Mouse (Mus musculus) thymus, adult 2 months (tissue): ENCODE measurements around the gene Cenpv.

Experiments used
- CTCF ChIP-seq: fragments of 200-500 bp; IDR thresholded peaks from 2 replicates; pipeline ENCODE4 v1.5.1; 2012; ENCODE audit warnings: mild to moderate bottlenecking, control low read depth, low read length, moderate library complexity, borderline replicate concordance; ENCODE audit not compliant: control insufficient read depth, poor library complexity, insufficient read depth; ENCODE audit errors: extremely low read depth
- POLR2A ChIP-seq: fragments of 200-500 bp; IDR thresholded peaks from 2 replicates; pipeline ENCODE4 v1.6.1; 2012; ENCODE audit warnings: mild to moderate bottlenecking, low read length, control low read depth, moderate library complexity; ENCODE audit not compliant: control insufficient read depth, poor library complexity, insufficient read depth; ENCODE audit errors: extremely low read depth

DNA sequence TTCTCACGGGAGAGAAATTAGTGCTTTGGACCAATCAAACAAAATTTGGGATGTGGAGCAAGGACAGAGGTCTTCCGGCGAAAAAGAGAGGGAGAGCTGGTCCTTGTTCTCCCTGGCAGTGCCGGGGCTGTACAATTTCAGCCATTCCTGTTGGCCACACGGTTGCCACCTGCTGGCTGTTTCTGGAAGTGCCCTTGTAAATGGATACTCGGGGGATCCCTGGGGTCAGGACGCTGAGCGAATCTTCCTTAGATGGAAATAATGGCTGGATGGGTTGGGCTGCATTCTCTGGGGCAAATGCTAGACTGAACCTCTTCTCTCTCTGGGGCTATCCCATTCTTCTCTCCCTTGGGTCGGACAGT, 36.2 kb upstream of the Cenpv start:
- no peak for TF ChIP-seq POLR2A
- TF ChIP-seq CTCF: peak; percentile 91
